Mouse (Mus musculus): ENCODE measurements around the gene Pced1b.

Gene Pced1b

DNA sequence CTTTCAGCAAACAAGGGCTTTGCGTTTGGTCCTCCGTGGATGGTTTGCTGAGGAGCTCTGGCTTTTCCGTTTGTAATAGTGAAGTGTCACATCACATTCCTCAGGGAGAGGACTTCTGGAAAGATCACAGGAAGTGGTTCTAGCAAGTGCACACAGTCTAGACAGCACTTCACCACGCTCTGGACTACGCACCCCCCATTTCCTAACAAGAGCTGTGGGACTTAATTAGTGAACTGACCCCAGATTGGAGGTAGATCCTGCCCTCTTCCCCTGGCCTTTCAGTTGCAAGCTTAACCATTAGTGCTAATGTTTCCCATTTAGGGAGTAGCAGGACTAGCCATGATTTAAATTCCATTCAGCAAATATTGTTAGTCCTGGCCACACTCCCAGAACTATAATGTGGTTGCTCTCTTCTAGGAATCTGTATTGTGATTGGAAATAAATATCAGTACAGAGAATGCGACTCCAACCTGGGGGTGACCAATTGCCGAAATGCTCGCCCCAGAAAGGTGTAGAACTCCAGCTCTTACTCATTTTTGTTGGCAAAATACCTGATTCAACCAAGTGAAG is 10.4 kb downstream of the Pced1b start:
- DNase-seq (ENCODE audit: low spot score): no peak

- no peak for DNase-seq (ENCODE audit: low spot score)
Measured at GRCm38 (mm10) chr15:97258483-97259230, 11.8 kb downstream of the Pced1b start.

GRCm38 (mm10) chr15:97259300-97259699 is 12.4 kb downstream of the Pced1b start:
- DNase-seq (ENCODE audit: low spot score): no peak

DNA sequence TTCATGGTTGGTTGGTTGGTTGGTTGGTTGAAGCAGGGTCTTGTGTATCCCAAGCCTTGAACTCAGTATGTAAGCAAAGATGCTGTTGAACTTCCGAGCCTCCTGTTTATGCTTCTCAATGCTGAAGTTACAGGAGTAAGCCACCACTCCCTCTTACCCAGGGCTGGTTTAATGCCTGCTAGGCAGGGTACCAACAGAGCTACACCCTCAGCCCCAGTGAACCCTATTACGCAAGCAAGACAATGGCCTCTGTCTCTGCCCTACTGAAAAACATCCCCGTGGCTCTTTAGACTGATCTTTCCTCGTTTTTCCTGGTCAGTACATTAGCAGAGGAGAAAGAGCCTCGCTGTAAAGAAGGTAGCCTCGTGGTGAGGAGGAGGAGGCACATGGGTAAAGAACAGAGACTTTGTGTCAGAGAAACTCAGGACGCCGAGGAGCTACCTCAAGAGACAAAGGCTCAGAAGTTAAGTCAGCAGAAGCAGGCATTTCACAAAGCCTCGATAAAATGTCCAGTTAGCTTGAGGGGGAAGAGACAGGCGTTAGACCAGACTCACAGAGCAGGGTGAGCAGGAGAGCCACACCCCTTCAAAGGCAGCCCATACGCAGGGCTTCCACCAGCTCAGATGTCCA is 13.2 kb downstream of the Pced1b start:
- DNase-seq (ENCODE audit: low spot score): no peak

DNA sequence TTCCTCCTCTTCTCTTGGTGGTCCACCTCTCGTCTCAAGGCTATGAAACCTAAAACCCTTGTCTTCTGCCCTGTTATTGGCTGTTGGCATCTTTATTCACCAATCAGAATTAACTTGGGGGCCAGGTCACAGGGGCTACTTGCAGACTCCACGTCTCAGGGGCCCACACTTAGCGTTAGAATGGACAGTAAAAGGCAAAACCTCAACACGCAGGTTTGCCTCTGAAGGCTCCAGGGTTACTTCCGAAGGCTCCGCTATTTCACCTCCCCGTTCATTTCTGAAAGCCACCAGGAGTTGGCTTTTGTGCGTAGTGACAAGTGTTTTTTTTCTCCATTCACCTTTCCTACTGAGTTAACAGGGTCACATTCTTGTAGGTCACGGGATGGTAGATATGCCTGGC is 15.3 kb downstream of the Pced1b start:
- no peak for DNase-seq (ENCODE audit: low spot score)

- no peak for DNase-seq (ENCODE audit: low spot score)
Measured at GRCm38 (mm10) chr15:97266236-97266845, 19.4 kb downstream of the Pced1b start.

DNA sequence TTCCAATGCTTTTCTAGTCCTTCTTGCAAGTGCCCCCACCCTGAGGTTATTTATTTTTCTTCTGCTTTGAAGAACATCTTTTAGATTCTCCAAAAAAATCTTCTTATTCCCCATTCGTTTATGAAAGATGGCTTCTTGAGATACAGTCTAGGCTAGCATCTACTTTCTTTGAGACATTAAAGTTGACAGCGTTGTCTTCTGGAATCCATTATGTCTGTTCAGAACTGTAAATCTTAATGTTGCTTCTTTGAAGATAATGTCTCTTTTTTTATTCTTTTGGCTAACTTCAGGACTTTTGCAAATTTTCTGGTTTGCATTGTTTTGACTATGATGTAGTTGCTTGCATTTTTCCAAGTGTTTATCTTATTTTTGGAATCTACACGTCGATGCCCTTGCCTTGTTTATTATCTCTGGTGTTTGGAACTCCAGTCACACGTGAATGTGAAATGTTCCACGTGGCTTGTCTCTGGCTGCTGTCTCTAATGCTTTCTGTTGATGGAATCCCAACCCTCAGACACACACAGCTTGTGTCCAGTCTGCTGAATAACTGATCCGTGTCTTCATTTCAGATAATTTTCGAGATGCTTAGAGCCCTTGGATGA is 20.3 kb downstream of the Pced1b start:
- DNase-seq (ENCODE audit: low spot score): no peak

DNA sequence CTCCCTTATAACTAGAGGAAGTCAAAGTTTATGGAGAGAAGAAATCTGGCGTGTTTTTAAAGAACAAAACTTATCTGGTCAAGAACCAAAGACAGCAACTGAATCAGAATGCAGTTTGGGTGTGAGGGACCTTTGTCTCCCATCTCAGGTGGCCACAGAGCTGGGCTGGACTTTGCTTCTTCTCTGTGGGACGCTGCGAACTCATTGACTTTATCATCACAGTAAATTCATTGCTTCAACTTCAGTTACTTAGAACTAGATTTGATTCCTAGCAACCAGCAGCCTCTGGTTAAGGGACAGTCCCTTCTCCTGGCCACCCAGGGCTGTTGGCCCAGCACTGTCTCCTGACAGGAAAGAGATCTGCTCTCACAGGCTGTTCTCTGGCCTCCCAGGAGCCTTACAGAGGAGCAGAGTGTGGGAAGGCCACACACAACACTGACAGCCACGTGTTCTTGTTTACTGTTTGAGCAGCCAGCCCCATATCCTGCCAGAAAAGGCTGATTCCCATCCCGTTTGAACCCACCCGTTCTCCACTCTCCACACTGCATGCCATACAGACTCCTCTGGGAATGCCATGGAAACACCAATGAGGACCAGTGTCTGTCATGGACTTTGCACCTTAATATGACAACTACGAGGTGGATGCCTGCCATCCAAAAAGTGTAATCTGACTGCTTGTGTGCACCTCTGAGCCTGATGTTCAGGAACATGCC is 25.2 kb downstream of the Pced1b start:
- DNase-seq (ENCODE audit: low spot score): no peak

GRCm38 (mm10) chr15:97272831-97273230 is 25.9 kb downstream of the Pced1b start:
- DNase-seq (ENCODE audit: low spot score): no peak

DNA sequence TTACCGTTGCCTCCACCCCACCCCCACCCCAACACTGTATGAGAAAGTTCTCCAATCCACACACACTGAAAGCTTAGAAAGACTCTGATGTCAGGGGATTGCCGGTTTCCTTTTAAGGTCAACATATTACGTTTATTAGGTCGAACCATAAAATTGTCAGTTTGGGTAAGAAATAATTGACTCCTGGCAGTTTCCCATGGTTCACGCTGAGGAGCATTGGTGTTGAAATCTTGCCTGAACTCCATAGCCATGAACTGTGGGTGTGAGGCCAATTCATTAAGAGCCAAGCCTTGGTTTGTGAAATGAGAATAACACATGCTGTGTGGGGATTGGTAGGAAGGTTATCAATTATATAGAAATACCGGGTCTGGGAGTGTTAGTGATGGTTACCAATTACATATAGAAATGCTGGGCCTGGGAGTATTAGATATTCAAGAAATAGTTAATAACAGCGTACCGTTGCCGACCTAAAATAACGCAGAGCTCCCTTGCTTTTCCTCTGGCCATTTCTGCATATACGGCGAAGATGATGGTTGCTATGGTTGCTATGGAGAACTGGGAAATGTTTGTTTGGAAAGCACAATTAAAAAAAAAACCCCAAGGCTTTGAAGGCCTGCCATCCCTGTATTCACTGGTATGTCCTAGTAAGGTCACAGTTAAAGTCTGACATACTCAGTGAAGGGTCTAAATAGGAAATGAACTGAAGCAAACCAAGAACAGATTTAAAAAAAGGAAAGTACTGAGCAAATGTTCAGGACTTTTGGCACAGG is 28.9 kb downstream of the Pced1b start:
- DNase-seq (ENCODE audit: low spot score): no peak

DNA sequence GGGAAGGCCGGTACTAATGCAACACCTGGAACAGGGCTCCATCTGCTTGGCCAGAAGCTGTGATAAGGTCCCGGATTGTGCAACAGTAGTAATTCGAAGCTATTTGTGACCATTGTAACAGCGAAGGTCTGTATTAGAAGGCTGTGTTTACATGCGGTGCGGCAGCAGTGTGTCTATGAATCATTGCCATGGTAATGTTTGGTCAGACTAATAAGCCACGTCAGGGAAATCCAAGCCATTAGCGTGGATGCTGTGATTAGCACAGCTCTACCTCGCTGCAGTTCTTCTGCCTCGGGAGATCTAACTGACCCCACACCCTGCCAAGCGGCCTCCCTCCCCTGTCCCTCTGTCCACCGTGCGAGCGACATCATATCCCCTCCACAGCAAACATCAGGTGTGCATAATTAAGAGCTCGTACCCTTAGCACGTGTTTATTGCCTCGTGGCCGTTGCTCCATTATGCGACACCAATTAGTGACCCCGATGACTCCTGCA is 29.8 kb downstream of the Pced1b start:
- DNase-seq (ENCODE audit: low spot score): no peak

GRCm38 (mm10) chr15:97277328-97277727 is 30.4 kb downstream of the Pced1b start:
- no peak for DNase-seq (ENCODE audit: low spot score)

- no peak for DNase-seq (ENCODE audit: low spot score)
Measured at GRCm38 (mm10) chr15:97278340-97278948, 31.5 kb downstream of the Pced1b start.

GRCm38 (mm10) chr15:97280131-97280530 is 33.2 kb downstream of the Pced1b start:
- no peak for DNase-seq (ENCODE audit: low spot score)

GRCm38 (mm10) chr15:97280776-97281175 is 33.9 kb downstream of the Pced1b start:
- no peak for DNase-seq (ENCODE audit: low spot score)

- DNase-seq (ENCODE audit: low spot score): no peak
Measured at GRCm38 (mm10) chr15:97281712-97282571, 35.0 kb downstream of the Pced1b start.

DNA sequence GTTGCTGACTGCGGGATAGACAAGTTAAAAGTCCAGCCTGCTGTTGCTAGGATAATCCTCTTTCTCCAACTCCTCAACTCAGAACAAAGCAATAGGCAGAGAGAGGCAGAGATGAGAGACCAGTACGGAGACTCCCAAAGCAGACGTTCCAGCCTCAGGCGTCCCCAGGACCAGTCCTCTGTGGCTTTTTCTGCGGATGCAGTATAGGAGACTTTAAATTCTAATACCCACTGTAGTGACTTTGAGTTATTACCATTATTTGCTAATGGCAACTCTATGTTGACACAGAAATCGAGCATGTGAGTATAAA is 35.6 kb downstream of the Pced1b start:
- DNase-seq (ENCODE audit: low spot score): no peak

DNA sequence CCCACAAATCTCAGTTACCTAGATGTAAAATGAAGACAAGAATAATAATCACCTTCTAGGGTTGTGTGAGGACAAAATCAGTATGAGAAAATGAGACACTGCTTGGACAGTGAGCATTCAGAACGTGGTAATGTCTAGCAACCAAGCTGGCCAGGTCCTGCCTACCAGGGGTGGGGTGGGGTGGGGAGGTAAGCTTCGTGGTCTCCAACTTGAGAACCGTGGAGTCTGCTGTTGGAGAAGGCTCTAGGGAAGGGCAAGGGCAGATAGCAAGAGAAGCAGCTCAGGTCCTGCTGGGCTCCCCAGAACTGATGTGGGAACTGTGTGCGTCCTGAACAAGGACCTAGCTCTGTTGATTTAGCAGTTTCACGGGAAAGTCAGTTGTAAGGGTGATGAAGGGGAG is 37.3 kb downstream of the Pced1b start:
- no peak for DNase-seq (ENCODE audit: low spot score)

- no peak for DNase-seq (ENCODE audit: low spot score)
Measured at GRCm38 (mm10) chr15:97285665-97286212, 38.8 kb downstream of the Pced1b start.

Measured in ovary, postnatal 36 days (tissue).